Mouse (Mus musculus) T-cell, adult 2 months (primary cell): ENCODE data around the gene Ap3d1.

Source experiments
- DNase-seq: peaks from one replicate; pipeline ENCODE4 v3.0.0; 2022; ENCODE audit warnings: low spot score

Gene Ap3d1

DNA sequence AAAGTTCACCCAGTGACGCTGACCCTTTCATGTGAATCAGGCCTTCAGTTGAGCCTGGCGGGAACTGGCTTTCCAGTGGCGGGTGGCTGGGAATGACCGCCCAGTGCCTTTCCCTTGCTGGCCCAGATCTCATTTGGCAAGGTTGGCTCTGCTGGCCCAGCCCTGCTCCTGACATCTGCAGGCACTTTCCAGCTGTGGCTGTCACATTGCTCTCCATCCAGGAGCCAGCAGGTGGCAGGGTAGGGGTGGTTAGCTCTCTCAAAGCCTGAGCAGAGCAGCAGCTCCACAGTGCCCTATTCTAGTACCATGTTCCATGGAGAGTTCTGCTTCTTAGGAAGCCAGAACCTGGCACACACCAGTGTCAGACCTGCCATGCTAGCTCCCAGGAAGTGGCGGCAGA is 15.7 kb upstream of the Ap3d1 start:
- peak; percentile 76 for DNase-seq

DNA sequence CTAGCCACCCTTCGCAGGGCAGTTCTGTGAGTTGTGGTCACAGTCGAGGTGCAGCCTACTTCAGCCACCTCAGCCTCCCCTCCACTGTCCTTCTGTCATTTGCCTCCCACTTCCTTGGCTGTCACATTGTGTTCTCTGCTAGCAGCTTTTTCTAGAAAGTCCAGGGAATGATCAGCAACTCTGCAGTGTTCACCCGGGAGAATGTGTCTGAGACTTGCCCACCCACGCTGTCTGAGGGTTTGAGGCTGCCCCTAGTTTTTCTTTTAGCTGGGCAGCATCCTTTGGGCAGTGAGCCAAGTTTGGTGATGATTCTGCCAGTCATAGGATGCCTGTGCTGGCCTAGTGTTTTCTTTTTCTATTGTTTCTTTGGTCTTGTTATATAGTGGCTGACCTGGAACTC is 14.9 kb upstream of the Ap3d1 start:
- DNase-seq = no peak

DNA sequence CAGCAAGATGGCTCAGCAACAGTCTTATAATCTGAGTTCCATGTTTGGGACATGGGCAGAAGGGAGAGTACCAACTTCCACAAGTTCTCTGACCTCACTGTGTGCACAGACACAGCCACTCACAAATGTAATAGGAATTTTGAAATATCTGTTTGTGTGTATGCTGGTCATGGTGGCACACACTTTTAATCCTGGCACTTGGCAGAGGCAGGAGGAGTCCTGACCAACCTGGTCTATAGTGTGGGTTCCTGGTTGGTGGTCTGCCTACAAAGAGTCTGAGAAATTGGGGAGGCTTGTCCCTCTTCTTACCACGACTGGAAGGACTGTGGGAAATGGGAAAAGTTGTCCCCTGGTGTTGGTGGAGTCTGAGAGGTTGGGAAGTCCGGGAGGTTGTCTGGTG is 14.4 kb upstream of the Ap3d1 start:
- DNase-seq = no peak

DNA sequence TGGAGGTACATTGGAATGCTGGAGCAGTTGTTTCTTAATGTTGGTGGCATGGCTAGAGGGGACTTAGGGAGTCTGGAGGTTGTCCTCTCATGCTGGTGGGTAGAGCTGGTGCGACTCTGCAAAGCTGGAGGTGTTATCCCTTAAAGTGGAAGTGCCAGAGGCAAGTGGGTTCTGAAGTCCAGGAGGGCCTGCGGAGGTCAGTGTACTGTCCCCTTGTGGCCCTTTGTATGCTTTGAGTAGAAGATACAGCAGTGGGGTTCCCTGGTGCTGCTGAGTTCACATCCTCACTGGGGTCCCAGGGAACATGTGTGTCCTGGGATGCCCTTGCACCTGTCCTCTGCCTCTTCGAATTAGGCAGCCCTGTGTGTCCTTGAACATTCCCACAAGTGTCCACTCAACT is 14.0 kb upstream of the Ap3d1 start:
- DNase-seq = no peak

DNA sequence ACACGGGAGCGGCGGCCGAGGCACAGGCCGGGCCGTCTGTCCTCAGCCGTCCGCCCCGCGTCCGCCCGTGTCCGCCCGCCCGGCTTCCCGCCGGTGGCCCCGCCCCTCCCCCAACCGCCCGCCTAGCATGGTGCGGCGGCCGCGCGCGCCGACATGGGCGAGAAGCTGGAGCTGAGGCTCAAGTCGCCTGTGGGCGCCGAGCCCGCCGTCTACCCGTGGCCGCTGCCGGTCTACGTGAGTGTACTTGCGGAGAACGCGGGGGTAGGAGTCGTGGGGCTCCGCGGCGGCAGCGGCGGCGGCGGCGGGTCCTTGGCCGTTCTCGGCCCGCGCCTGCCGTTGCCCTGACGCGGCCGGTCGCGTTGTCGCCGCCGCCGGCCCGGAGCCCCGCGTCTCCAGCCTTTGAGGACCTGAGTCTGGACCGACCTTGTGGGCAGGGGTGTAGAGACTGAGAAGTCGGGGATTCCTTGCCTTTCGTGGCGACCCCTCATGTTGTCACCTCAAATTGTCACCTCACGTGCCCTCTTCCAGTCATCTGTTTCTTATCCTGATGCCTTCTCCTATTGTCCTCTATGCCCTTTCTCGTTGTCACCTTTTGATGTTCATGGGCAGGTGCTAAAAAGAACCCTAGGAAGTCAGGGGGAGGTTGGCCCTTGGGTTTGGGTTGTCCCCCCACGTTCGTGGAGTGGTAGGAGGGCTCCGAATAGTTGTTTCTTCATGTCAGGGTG is 13.4 kb upstream of the Ap3d1 start:
- DNase-seq = no peak

DNA sequence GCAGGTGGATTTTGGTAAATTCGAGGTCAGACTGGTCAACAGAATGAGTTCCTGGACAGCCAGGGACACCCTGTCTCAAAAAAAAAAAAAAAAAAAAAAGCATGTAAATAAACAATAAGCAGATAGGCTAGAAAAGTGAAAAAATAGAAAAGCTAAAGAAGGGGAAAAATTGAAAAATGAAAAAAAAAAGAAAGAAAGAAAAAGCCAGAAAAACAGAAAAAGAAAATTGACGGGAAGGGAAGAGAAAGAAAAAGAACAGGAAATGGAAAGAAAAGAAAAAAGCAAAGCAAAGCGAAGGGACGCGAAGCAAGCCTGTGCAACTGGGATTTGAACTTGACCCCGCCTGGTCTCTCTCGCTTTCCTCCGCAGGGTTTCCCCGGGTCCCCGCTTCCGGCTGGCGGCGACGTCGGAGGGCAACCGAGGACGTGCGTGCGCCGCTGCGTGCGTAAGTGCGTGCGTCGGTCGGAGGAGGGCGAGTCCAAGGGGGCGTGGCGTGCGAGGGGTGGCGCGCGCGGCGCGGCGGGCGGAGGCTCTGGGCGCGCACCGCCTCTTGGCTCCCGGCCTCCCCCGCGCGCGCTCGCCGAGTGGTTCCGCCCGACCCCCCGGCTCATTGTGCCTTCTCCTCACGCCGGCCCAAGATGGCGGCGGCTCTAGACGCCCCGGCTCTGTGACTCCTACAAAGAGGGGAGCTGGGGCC is 12.7 kb upstream of the Ap3d1 start, which contains the start of gene Dot1l:
Gene Dot1l (plus strand): TSS at position 613 of the 697 bp plus-strand sequence.
- peak; percentile 99 for DNase-seq

DNA sequence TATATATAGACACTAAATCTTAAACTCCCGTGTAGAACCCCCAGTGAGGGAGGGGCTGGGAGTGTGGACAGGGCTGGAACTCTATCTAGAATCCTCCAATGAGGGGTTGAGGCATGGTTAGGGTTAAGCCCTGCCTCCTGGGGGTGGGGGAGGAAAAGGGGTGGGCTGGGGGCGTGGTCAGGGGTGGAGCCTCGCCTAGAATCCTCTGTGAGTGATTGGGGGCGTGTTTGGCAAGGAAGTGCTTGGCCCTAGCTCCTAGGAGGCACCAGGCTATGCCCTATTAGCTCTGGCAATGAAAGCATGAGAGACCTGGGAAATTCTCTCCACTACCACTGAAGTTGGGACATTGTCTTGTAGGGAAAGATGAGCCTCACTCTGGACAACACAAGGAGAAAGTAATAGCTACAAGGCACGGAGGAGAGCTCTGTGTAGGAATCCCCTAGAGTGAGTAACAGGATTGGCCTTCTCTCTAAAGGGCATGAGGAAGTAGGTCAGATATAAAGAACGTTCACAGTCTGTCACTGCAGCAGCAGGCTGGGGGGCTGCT is 10.1 kb upstream of the Ap3d1 start:
- DNase-seq = peak; percentile 34

DNA sequence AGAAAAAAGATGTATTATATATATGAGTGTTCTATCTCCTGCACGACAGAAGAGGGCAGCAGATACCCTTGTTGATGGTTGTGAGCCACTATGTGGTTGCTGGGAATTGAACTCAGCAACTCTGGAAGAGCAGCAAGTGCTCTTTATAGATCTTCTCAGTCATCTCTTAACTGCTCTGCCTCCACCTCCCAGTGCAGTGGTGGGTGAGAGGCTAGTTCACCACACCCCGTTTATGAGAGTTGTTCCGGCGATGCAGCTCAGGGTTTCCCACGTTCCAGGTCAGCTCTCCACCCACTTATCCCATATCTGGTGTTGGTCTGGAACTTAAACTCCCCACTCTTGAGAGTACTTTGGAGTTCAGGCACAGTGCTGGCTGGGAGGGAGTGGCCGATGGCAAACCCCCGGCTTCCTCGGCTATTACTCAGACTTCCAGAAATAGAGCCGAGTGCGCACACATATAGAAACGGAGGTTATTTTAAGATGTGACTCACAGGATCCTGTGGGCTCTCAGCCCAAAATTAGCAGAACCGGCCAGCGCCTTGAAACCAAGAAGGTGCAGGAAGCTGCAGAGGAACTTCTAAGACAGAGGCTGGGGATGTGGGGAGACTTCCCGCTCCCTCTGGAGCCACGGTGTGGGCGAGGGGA is 9.2 kb upstream of the Ap3d1 start:
- peak; percentile 68 for DNase-seq

DNA sequence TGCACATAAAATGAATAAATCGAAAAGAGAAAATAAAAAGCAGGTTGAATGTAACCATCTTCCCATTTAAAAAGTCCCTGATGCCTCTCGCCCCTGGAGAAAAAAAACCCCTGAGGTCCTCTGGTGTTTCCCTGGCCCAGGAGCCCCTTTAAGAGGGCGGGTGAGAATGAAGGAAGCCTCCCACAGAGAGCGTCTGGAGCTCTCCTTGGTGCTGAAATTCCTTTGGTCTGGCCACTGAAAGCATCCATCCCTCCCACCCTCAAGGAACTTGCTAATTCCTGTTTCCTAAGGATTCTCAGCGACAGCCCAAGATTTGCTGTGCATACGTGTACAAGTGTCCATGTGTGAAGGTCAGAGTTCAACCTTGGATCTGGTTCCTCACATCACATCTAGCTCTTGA is 6.5 kb upstream of the Ap3d1 start:
- DNase-seq = no peak

DNA sequence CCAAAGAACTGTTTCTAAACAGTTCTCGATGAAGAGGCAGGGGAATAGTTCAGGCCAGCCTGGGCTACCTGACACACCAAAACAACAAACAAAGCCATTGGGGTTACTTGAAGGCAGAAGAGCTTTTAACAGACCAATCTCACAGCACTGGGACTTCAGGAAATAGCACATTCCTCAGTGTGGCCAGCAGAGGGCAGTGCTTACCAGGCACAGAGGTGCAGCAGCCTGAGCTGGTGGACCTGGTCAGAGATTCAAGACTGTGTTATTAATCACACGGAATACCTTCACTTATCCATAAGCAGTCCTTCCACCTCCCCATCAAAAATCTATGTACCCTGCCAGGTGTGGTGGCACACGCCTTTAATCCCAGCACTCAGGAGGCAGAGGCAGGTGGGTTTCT is 5.3 kb upstream of the Ap3d1 start:
- peak; percentile 71 for DNase-seq

DNA sequence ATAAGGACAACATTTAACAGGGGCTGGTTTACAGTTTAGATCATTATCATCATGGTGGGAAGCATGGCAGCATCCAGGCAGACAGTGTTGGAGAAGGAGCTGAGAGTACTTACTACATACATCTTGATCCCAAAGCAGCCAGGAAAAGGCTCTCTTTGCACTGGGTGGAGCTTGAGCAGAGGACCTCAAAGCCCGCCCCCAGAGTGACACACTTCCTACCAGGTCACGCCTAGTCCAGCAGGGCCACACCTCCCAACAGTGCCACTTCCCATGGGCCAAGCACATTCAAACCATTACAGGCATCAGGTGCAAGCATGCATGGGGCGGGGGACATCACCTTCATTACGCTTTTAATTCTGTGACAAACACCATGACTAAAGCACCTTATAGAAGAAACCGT is 2.2 kb upstream of the Ap3d1 start:
- no peak for DNase-seq

DNA sequence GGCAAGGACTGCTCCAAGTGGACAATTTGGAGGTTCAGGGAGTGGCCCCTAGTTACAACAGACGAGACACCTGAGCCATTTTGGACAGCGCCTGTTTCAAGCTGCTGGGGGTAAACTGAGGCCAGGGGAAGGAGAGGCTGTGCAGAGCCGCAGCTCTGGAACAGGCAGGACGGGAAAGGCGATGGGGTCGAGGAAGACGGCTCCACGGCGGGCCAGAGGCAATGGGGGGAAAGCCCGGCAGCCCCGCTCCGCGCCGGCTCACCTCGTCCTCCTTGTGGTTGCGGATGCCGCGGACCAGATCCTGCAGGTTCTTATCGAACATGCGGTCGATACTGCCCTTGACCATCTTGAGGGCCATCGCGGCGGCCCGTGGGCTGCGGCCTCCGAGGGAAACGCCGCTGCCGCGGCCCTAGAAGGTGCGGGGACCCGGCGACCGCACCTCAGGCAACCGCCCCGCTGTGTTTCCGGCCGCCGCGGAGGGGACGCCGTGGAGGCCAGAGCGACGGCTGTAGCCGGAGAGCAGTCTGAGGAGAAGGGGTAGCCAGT is 357 bp downstream of the Ap3d1 start:
- DNase-seq = no peak

DNA sequence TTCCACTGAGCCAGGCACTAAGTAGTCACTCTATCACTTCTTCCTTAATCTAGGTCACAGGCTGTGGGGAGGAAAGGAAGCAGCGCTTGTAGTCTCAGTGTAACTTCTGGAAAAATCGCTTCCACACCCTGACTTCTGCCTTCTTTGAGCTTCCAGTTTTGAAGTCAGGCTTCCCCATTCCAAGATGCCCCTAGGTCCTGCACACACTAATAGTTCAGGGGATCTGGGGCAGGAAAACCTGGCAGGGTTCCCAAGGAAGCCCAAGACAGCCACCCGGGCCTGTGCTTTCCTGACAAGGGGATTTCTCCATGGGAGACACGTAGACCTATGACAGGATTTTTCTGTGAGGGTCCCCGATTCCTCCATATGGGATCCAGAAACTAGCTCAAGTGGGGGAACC is 918 bp downstream of the Ap3d1 start:
- DNase-seq = no peak

DNA sequence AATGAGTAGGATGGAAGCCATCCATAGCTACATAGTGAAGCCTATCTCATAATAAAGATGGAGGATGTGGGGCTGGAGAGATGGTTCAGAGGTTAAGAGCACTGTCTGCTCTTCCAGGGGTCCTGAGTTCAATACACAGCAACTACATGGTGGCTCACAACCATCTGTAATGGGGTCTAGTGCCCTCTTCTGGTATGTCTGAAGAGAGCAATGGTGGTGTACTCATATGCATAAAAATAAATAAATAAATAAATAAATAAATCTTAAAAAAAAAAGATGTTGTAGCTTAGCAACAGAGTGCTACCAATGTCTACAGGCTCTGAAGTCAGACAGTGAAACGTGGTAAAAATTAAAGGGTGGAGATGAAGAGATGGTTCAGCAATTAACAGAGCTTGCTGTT is 3.4 kb downstream of the Ap3d1 start:
- peak; percentile 28 for DNase-seq

DNA sequence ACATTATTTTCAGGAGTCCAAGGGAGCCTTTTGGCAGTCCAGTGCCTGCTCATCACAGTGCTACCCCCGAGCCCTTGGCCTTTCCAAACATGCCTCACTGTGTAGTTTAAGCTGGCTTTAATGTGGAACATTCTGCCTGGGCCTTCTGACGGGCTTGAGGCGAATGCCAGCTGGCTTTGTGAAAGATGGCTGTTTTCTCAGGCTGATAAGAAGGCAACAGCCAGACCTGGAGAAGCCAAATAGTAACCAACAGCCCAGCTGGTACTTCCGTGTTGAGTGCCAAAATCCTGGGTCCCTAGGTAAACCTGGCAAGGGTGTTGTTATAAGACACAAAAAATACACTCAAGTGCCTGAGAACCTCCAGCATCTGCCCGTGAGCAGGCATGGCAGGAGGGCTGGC is 5.3 kb downstream of the Ap3d1 start:
- DNase-seq = no peak

DNA sequence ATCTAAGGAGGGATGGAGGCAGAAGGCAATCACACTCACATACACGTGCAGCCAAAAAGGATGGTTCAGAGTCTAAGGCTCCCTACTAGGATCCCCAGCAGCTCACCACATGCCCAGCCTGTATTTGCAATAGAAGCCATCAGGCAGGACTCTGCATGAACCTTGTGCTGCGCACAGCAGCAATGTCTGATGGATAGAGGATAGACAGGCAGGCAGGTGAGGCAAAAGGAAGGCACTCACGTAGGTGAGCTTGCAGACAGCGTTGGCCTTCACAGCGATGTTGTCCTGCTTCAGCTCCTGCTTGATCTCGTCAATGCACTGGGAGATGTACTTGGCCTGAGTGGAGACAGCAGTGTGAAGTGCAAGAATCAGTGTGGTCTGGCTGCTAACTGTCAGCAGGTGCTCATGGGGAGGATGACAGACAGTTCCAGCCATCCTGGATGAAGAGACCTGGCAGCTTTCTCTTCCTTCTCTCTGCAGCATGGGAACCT is 9.4 kb downstream of the Ap3d1 start:
- DNase-seq = no peak

DNA sequence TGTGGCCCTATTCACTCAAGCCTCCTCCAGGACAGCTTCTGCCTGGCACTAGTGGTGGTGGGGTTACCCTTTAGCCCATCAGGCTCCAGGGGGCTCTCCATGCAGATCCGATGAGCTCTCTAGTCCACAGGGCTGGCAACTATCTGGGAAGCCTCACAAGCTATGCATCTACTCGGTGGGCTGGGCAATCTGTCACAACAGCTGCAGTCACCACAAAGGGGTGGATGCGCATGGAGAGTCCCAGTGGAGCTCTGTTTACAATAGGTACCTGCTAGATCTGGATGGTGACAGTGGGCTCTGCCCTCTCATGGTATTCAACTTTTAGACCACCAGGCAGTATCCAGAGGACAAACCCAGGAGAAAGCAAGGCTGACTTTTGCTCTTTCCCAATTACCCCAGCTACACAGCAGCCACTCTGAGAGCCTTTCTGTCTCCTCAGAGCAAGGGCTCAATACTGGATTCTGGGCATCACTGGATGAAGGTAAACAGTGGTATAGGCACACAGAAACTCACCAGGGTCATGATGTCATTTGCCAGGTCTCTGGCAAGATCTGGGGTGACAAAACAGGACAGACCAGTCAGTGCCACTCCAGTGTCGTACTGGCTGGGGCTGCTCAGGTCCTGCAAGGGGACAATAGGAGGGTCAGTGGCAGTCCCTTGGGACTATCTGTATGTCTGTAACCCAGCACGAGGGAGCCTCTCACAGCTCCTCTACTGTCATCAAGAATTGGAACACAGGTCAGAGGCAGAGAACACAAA is 14.5 kb downstream of the Ap3d1 start:
- no peak for DNase-seq

DNA sequence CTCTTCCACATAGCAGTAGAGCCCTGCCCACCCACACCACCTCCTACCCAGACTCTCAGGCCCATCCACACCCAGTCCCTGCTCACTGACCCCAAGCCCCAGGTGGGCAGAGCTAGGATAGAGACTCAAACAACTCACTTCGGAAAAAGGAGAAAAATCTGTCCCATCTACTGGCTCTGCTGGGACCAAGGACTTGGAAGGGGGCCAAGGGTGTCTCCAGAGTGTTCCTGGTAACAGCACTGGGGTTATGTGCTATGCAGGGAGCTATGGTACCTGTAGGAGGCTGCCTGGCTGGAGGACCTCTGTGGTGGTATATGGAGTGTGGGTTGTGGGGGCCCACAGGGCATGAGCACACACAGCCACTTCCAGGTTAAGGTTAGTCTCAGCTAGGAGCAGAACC is 24.8 kb downstream of the Ap3d1 start:
- no peak for DNase-seq

DNA sequence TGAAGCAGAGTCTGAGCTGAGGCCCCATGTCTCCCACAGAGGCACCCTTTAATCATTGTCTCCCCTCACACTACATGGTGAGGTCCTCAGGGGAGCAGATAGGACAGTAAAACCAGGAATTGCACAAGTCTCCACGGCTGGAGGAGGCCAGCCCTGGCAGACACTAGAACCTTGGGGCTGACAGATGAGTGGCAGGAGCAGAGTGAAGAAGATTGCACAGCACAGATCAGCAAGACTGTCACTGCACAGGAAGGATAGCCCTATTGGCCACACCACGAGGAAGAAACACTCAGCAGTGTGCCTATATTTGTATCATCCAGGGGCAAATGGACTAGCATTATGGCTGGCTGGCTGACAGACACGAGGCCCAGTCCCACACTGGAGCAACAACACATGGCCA is 31.2 kb downstream of the Ap3d1 start:
- no peak for DNase-seq

DNA sequence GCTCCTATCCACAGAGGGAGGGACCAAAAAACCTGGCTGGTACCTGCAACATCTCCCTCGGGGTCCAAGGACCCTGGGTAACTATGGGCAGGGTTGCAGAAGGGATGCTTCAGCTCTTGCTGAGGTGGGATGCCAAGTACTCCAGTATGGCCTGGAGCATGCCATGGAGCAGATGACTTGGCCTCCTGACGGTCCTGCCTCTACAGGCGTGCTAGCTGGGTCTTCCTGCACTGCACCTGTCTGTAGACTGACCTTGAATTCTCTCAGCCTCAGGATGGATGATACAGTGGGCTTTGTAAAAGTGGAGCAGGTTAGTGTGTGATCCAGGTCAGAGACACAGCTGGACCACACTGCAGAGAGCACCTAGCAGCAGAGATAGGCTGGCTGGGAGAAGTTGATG is 36.6 kb downstream of the Ap3d1 start:
- DNase-seq = no peak

DNA sequence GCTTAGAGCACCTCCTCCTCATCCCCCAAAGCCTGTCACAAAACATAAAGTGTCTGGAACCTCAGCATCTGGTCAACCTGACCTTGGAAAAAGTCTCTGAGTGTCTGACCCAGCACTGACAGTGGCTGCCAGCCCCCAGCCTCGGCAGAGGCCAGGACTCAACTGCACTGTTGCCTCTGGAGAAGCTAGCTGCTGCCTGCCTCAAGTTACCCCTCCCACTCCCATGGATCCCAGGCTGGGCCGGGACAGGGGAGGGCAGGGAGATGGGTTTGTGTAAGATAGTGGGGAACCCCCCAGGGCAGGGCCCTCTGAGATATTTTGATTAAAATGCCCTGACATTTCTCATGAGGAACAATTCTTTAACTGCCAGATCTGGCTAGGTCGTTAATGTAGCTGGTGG is 37.0 kb downstream of the Ap3d1 start:
- no peak for DNase-seq

DNA sequence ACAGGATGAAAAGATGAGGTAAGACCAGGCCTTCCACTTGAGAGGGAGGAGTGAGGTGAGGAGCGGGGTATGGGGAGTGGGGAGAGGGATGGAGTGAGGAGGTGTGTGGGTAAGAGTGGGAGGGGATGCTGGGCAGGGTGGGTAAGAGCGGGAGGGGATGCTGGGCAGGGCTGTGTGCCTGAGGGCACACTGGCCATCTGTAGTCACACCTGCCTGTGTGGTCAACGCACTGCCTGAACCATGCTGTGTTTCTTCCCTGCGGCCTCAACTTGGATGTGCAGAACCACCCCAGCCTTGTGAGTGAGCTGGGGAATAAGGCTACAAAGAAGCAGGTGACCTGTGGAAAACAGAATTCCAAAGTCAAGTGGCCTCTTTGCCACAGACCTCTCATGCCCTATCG is 37.6 kb downstream of the Ap3d1 start:
- DNase-seq = no peak
